In genomic region chr7:80401041-80401859, GRCm38 (mm10) we compare ENCODE assay signal across 8 mouse cellular contexts. TPM values are rescaled to one million over a fixed set of nuclear protein-coding genes. Genes with fewer than 3 reads are reported as not detected.
A peak's percentile ranks its signal among the peaks of the same experiment; 100 is the strongest.
DNase-seq lines count a peak whose midpoint lies in the region; ATAC-seq and TF ChIP-seq lines count a peak whose summit lies in the region.

No protein-coding gene starts in this region.

- no peak for TF ChIP-seq CTCF in olfactory bulb, adult 2 months (IDR thresholded peaks at IDR 0.05; ENCODE audit: insufficient read depth, low read depth, low read length)

- H3K36me3 ChIP-seq in kidney, embryonic 14.5 days (ENCODE audit: control insufficient read depth, insufficient read depth, low read length): peaks cover 16% of the 10 kb centered on the region
- peaks cover 11% of the 10 kb centered on the region for H3K36me3 ChIP-seq in forebrain, embryonic 14.5 days (ENCODE audit: control insufficient read depth, insufficient read depth, low read length)
- H3K36me3 ChIP-seq in limb, embryonic 12.5 days: peaks cover 25% of the 10 kb centered on the region

- TF ChIP-seq POLR2A in olfactory bulb, adult 2 months (IDR thresholded peaks at IDR 0.05; ENCODE audit: insufficient read depth, low read depth, low read length): no peak

- peak overlapping the region; percentile 24; the same call in 1 of the 2 replicates for H3K27ac ChIP-seq in kidney, embryonic 14.5 days (ENCODE audit: low read depth, low read length)
- 0 out of 2 replicates have a peak overlapping the region, but pooled peaks have one; percentile 14 for H3K27ac ChIP-seq in forebrain, embryonic 14.5 days (ENCODE audit: low read depth, low read length)
- peak overlapping the region; percentile 89 for H3K27ac ChIP-seq in limb, embryonic 12.5 days
- H3K27ac ChIP-seq in olfactory bulb, adult 2 months (ENCODE audit: insufficient read depth, low read depth, low read length): peak overlapping the region; percentile 81

- peaks cover 16% of the 10 kb centered on the region; the same call in 1 of the 2 replicates for H3K4me1 ChIP-seq in kidney, embryonic 14.5 days (ENCODE audit: control insufficient read depth, insufficient read depth, low read length)
- peaks cover 12% of the 10 kb centered on the region for H3K4me1 ChIP-seq in forebrain, embryonic 14.5 days (ENCODE audit: control insufficient read depth, insufficient read depth, low read length)
- H3K4me1 ChIP-seq in limb, embryonic 12.5 days (replicated peaks): peaks cover 35% of the 10 kb centered on the region
- H3K4me1 ChIP-seq in olfactory bulb, adult 2 months (ENCODE audit: control insufficient read depth, insufficient read depth, low read length): peaks cover 44% of the 10 kb centered on the region

- no peak for ATAC-seq in kidney, embryonic 14.5 days (ENCODE audit: low FRiP score, low TSS enrichment)
- no peak for ATAC-seq in forebrain, embryonic 14.5 days
- no peak for ATAC-seq in limb, embryonic 12.5 days (ENCODE audit: insufficient number of reproducible peaks, insufficient read depth, low FRiP score, low TSS enrichment, low read depth)
- ATAC-seq in megakaryocyte progenitor cell, adult 5-6 weeks (replicated peaks; ENCODE audit: poor library complexity): no peak

- no peak for DNase-seq in kidney, adult 8-10 months
- peak; percentile 78 for DNase-seq in NIH3T3 (ENCODE audit: low read depth)
- no peak for DNase-seq in forebrain, embryonic 14.5 days (ENCODE audit: low spot score)
- no peak for DNase-seq in thymus, postnatal 25 days

- peak overlapping the region; percentile 94 for H3K9ac ChIP-seq in kidney, embryonic 14.5 days (ENCODE audit: low read depth, low read length)
- H3K9ac ChIP-seq in forebrain, embryonic 14.5 days (ENCODE audit: low read length): peak overlapping the region; percentile 93
- peak overlapping the region; percentile 92 for H3K9ac ChIP-seq in limb, embryonic 12.5 days (replicated peaks)

- H3K27me3 ChIP-seq in kidney, embryonic 14.5 days (ENCODE audit: control insufficient read depth, insufficient read depth, low read length): no peaks in the 10 kb centered on the region
- H3K27me3 ChIP-seq in forebrain, embryonic 14.5 days (replicated peaks; ENCODE audit: control insufficient read depth, insufficient read depth, low read length): no peaks in the 10 kb centered on the region
- peaks cover 17% of the 10 kb centered on the region for H3K27me3 ChIP-seq in limb, embryonic 12.5 days

- H3K4me2 ChIP-seq in kidney, embryonic 14.5 days (replicated peaks; ENCODE audit: low read depth, low read length): peak overlapping the region; percentile 62
- peak overlapping the region; percentile 93 for H3K4me2 ChIP-seq in forebrain, embryonic 14.5 days (ENCODE audit: low read length)
- peak overlapping the region; percentile 91 for H3K4me2 ChIP-seq in limb, embryonic 12.5 days

- peak overlapping the region; percentile 92 for H3K4me3 ChIP-seq in kidney, embryonic 14.5 days (ENCODE audit: low read length)
- peak overlapping the region; percentile 93 for H3K4me3 ChIP-seq in forebrain, embryonic 14.5 days (ENCODE audit: low read depth, low read length)
- peak overlapping the region; percentile 95 for H3K4me3 ChIP-seq in limb, embryonic 12.5 days (replicated peaks)
- H3K4me3 ChIP-seq in olfactory bulb, adult 2 months (ENCODE audit: insufficient read depth, low read depth, low read length): peak overlapping the region; percentile 87

- H3K9me3 ChIP-seq in kidney, embryonic 14.5 days (ENCODE audit: control insufficient read depth, low read length): no peaks in the 10 kb centered on the region
- no peaks in the 10 kb centered on the region for H3K9me3 ChIP-seq in forebrain, embryonic 14.5 days (replicated peaks; ENCODE audit: control insufficient read depth, low read length)
- no peaks in the 10 kb centered on the region for H3K9me3 ChIP-seq in limb, embryonic 12.5 days

- WGBS in kidney, embryonic 14.5 days: 26% methylated on average over 5 of the region's 5 CpGs
- 30% methylated on average over 5 of the region's 5 CpGs for WGBS in forebrain, embryonic 14.5 days
- WGBS in limb, embryonic 12.5 days: 18% methylated on average over 5 of the region's 5 CpGs
- WGBS in olfactory bulb, adult 2 months: 19% methylated on average over 5 of the region's 5 CpGs

RNA-seq across cellular contexts. Expression of gene Furin, which starts 4.0 kb away (rescaled TPM):
- polyA plus RNA-seq in kidney, embryonic 14.5 days (2014; fragmentation: Nextera tagmentation; extraction: Ambion mirVana): 11.3 and 13.6 TPM in 2 replicates
- 3.9 and 4.1 TPM in 2 replicates for polyA plus RNA-seq in forebrain, embryonic 14.5 days (2014; fragmentation: Nextera tagmentation; extraction: Ambion mirVana)
- polyA plus RNA-seq in limb, embryonic 12.5 days (2016; fragmentation: Nextera tagmentation; extraction: Ambion mirVana): 10.7 and 13.2 TPM in 2 replicates
- not detected in 2 replicates for polyA plus RNA-seq in olfactory bulb, adult 2 months (2012; ENCODE audit: insufficient read depth, insufficient read length, low replicate concordance, missing spikeins)
- total RNA-seq in megakaryocyte progenitor cell, adult 5-6 weeks (2015): 13.8 and 15.6 TPM in 2 replicates
- 7.2 and 10.2 TPM in 2 replicates for total RNA-seq in megakaryocyte progenitor cell, adult 5-6 weeks (2017)

RNA-seq across cellular contexts. Expression of gene Fes, which starts 13.5 kb away (rescaled TPM):
- polyA plus RNA-seq in kidney, embryonic 14.5 days (2014; fragmentation: Nextera tagmentation; extraction: Ambion mirVana): 10.7 and 11.4 TPM in 2 replicates
- polyA plus RNA-seq in forebrain, embryonic 14.5 days (2014; fragmentation: Nextera tagmentation; extraction: Ambion mirVana): 2.4 and 3.5 TPM in 2 replicates
- 10.2 and 11.0 TPM in 2 replicates for polyA plus RNA-seq in limb, embryonic 12.5 days (2016; fragmentation: Nextera tagmentation; extraction: Ambion mirVana)
- polyA plus RNA-seq in olfactory bulb, adult 2 months (2012; ENCODE audit: insufficient read depth, insufficient read length, low replicate concordance, missing spikeins): not detected in 2 replicates
- 117 and 126 TPM in 2 replicates for total RNA-seq in megakaryocyte progenitor cell, adult 5-6 weeks (2015)
- total RNA-seq in megakaryocyte progenitor cell, adult 5-6 weeks (2017): 97.6 and 158 TPM in 2 replicates

RNA-seq across cellular contexts. Expression of gene Man2a2, which starts 30.1 kb away (rescaled TPM):
- 11.9 and 17.2 TPM in 2 replicates for polyA plus RNA-seq in kidney, embryonic 14.5 days (2014; fragmentation: Nextera tagmentation; extraction: Ambion mirVana)
- polyA plus RNA-seq in forebrain, embryonic 14.5 days (2014; fragmentation: Nextera tagmentation; extraction: Ambion mirVana): 7.6 and 10.5 TPM in 2 replicates
- 25.7 and 31.7 TPM in 2 replicates for polyA plus RNA-seq in limb, embryonic 12.5 days (2016; fragmentation: Nextera tagmentation; extraction: Ambion mirVana)
- polyA plus RNA-seq in olfactory bulb, adult 2 months (2012; ENCODE audit: insufficient read depth, insufficient read length, low replicate concordance, missing spikeins): 117 and 148 TPM in 2 replicates
- 31.2 and 32.6 TPM in 2 replicates for total RNA-seq in megakaryocyte progenitor cell, adult 5-6 weeks (2015)
- 37.9 and 44.0 TPM in 2 replicates for total RNA-seq in megakaryocyte progenitor cell, adult 5-6 weeks (2017)

RNA-seq across cellular contexts. Expression of gene Hddc3, which starts 58.3 kb away (rescaled TPM):
- polyA plus RNA-seq in kidney, embryonic 14.5 days (2014; fragmentation: Nextera tagmentation; extraction: Ambion mirVana): 19.9 and 22.4 TPM in 2 replicates
- 27.2 and 30.7 TPM in 2 replicates for polyA plus RNA-seq in forebrain, embryonic 14.5 days (2014; fragmentation: Nextera tagmentation; extraction: Ambion mirVana)
- polyA plus RNA-seq in limb, embryonic 12.5 days (2016; fragmentation: Nextera tagmentation; extraction: Ambion mirVana): 25.8 and 29.6 TPM in 2 replicates
- not detected in 2 replicates for polyA plus RNA-seq in olfactory bulb, adult 2 months (2012; ENCODE audit: insufficient read depth, insufficient read length, low replicate concordance, missing spikeins)
- 15.1 and 20.4 TPM in 2 replicates for total RNA-seq in megakaryocyte progenitor cell, adult 5-6 weeks (2015)
- 9.1 and 24.0 TPM in 2 replicates for total RNA-seq in megakaryocyte progenitor cell, adult 5-6 weeks (2017)

Comparison
In these comparisons a context has a peak if more than half of its experiments do, and no peak if none do; other contexts are left out.
1. H3K27ac ChIP-seq: peak in every context shown above with its lines; median percentile 89 in limb, embryonic 12.5 days; 81 in olfactory bulb, adult 2 months; 24 in kidney, embryonic 14.5 days; 14 in forebrain, embryonic 14.5 days.